Mouse (Mus musculus) CH12.LX (cell line): ENCODE measurements around the gene Lhx2. TPM values are rescaled to one million over a fixed set of nuclear protein-coding genes. Genes with fewer than 3 reads are reported as not detected.
A peak's percentile ranks its signal among the peaks of the same experiment; 100 is the strongest.

Experiments used
- DNase-seq: peaks from one replicate; pipeline ENCODE4 v3.0.0-alpha.2; 2013; ENCODE audit errors: extremely low read depth
- H3K27ac ChIP-seq: 2 replicates; pipeline ENCODE4 v1.5.1; 2012; ENCODE audit warnings: low read depth, mild to moderate bottlenecking, control low read depth, moderate library complexity; ENCODE audit not compliant: insufficient read depth
- H3K27me3 ChIP-seq: replicated peaks from 2 replicates; pipeline ENCODE3; 2012; ENCODE audit warnings: inconsistent platforms
- H3K36me3 ChIP-seq, 2 experiments: replicated peaks in 1 of 2; 2 replicates each; pipeline versions ENCODE3 to v1.6.1; 2012; ENCODE audit warnings: inconsistent platforms in 1 of 2, low read length in 1 of 2, mild to moderate bottlenecking in 1 of 2, mixed read lengths in 1 of 2, moderate library complexity in 1 of 2; ENCODE audit not compliant: control insufficient read depth in 1 of 2, insufficient read depth in 1 of 2
- H3K4me1 ChIP-seq, 2 experiments: 2 replicates each; pipeline ENCODE4 v1.6.1; 2012; ENCODE audit warnings: inconsistent platforms in 1 of 2, moderate library complexity in 1 of 2; ENCODE audit not compliant: insufficient read depth in 2 of 2, control insufficient read depth in 1 of 2
- H3K4me2 ChIP-seq: 2 replicates; pipeline ENCODE4 v1.6.1; 2012; ENCODE audit warnings: low read depth, mild to moderate bottlenecking, control low read depth; ENCODE audit not compliant: poor library complexity, insufficient read depth, severe bottlenecking
- H3K4me3 ChIP-seq, 3 experiments: fragments of 150-350 bp in 1 of 3; sonication (generic) in 1 of 3; replicated peaks in 1 of 3; 2 replicates each; pipeline versions ENCODE3 to v1.5.1; 2011 to 2012; ENCODE audit warnings: low read depth in 2 of 3, low read length in 2 of 3, mild to moderate bottlenecking in 2 of 3, moderate library complexity in 2 of 3, control low read depth in 1 of 3, improper control_type of control experiment in 1 of 3, inconsistent platforms in 1 of 3, mixed read lengths in 1 of 3; ENCODE audit not compliant: poor library complexity in 1 of 3
- H3K79me2 ChIP-seq: replicated peaks from 2 replicates; pipeline ENCODE4 v1.6.1; 2012; ENCODE audit warnings: mild to moderate bottlenecking, moderate library complexity; ENCODE audit not compliant: control insufficient read depth, poor library complexity, insufficient read depth, severe bottlenecking; ENCODE audit errors: extremely low read depth
- H3K9ac ChIP-seq: 2 replicates; pipeline ENCODE4 v1.6.1; 2012; ENCODE audit warnings: low read depth, mild to moderate bottlenecking, control low read depth, moderate library complexity; ENCODE audit not compliant: insufficient read depth
- H3K9me3 ChIP-seq: replicated peaks from 2 replicates; pipeline ENCODE3; 2012; ENCODE audit warnings: low read length, inconsistent platforms, mixed read lengths
- BHLHE40 ChIP-seq: IDR thresholded peaks from 2 replicates; pipeline ENCODE4 v1.6.1; 2011; ENCODE audit warnings: mild to moderate bottlenecking, low read depth, low read length, improper control_type of control experiment
- E2F4 ChIP-seq: IDR thresholded peaks from 2 replicates; pipeline ENCODE4 v1.6.1; 2011; ENCODE audit warnings: low read depth, low read length, improper control_type of control experiment; ENCODE audit not compliant: insufficient replicate concordance
- ELF1 ChIP-seq: IDR thresholded peaks from 2 replicates; pipeline ENCODE4 v1.6.1; 2014; ENCODE audit warnings: low read depth, mild to moderate bottlenecking, inconsistent platforms, low read length, improper control_type of control experiment
- GABPA ChIP-seq: IDR thresholded peaks from 2 replicates; pipeline ENCODE4 v1.6.1; 2012; ENCODE audit warnings: low read depth, low read length, improper control_type of control experiment, inconsistent platforms; ENCODE audit not compliant: insufficient replicate concordance
- HCFC1 ChIP-seq: IDR thresholded peaks from 2 replicates; pipeline ENCODE4 v1.6.1; 2012; ENCODE audit warnings: low read depth, mild to moderate bottlenecking, inconsistent platforms, low read length, improper control_type of control experiment
- JUN ChIP-seq: IDR thresholded peaks from 2 replicates; pipeline ENCODE4 v1.6.1; 2011; ENCODE audit warnings: low read depth, mild to moderate bottlenecking, low read length, improper control_type of control experiment, moderate library complexity; ENCODE audit not compliant: insufficient read depth
- JUND ChIP-seq: conservative IDR thresholded peaks from 2 replicates; pipeline ENCODE4 v1.6.1; 2011; ENCODE audit warnings: low read depth, low read length, improper control_type of control experiment
- KAT2A ChIP-seq: IDR thresholded peaks from 2 replicates; pipeline ENCODE4 v1.6.1; 2012; ENCODE audit warnings: low read length, improper control_type of control experiment, inconsistent platforms; ENCODE audit not compliant: insufficient replicate concordance
- MAX ChIP-seq: IDR thresholded peaks from 2 replicates; pipeline ENCODE4 v1.6.1; 2011; ENCODE audit warnings: low read length, improper control_type of control experiment
- MXI1 ChIP-seq: IDR thresholded peaks from 2 replicates; pipeline ENCODE4 v1.6.1; 2011; ENCODE audit warnings: mild to moderate bottlenecking, low read depth, low read length, improper control_type of control experiment
- MYC ChIP-seq: IDR thresholded peaks from 2 replicates; pipeline ENCODE4 v1.6.1; 2011; ENCODE audit warnings: low read depth, mild to moderate bottlenecking, improper control_type of control experiment, low read length
- NRF1 ChIP-seq: IDR thresholded peaks from 2 replicates; pipeline ENCODE4 v1.6.1; 2014; ENCODE audit warnings: low read depth, mild to moderate bottlenecking, inconsistent platforms, low read length, improper control_type of control experiment, moderate library complexity
- PAX5 ChIP-seq: IDR thresholded peaks from 2 replicates; pipeline ENCODE4 v1.6.1; 2012; ENCODE audit warnings: low read length, inconsistent platforms, mixed read lengths
- POLR2A ChIP-seq: IDR thresholded peaks from 2 replicates; pipeline ENCODE4 v1.6.1; 2011; ENCODE audit warnings: low read depth, mild to moderate bottlenecking, improper control_type of control experiment, low read length
- POLR2AphosphoS2 ChIP-seq: IDR thresholded peaks from 2 replicates; pipeline ENCODE4 v1.6.1; 2011; ENCODE audit warnings: low read depth, low read length, improper control_type of control experiment
- RAD21 ChIP-seq: IDR thresholded peaks from 2 replicates; pipeline ENCODE4 v1.6.1; 2011; ENCODE audit warnings: low read depth, mild to moderate bottlenecking, low read length, improper control_type of control experiment, moderate library complexity
- SMC3 ChIP-seq: IDR thresholded peaks from 2 replicates; pipeline ENCODE4 v1.6.1; 2011; ENCODE audit warnings: low read depth, low read length, improper control_type of control experiment
- TCF12 ChIP-seq: IDR thresholded peaks from 2 replicates; pipeline ENCODE4 v1.6.1; 2014; ENCODE audit warnings: low read depth, mild to moderate bottlenecking, inconsistent platforms, low read length, improper control_type of control experiment
- UBTF ChIP-seq: IDR thresholded peaks from 2 replicates; pipeline ENCODE4 v1.6.1; 2012; ENCODE audit warnings: low read depth, mild to moderate bottlenecking, inconsistent platforms, low read length, improper control_type of control experiment, moderate library complexity
- USF1 ChIP-seq: IDR thresholded peaks from 2 replicates; pipeline ENCODE4 v1.6.1; 2014; ENCODE audit warnings: low read depth, mild to moderate bottlenecking, inconsistent platforms, low read length, improper control_type of control experiment
- USF2 ChIP-seq: conservative IDR thresholded peaks from 2 replicates; pipeline ENCODE4 v1.6.1; 2011; ENCODE audit warnings: low read depth, low read length, improper control_type of control experiment
- ZC3H11A ChIP-seq: IDR thresholded peaks from 2 replicates; pipeline ENCODE4 v1.6.1; 2012; ENCODE audit warnings: low read depth, mild to moderate bottlenecking, inconsistent platforms, low read length, improper control_type of control experiment
- ZKSCAN1 ChIP-seq: IDR thresholded peaks from 2 replicates; pipeline ENCODE4 v1.6.1; 2012; ENCODE audit warnings: low read depth, inconsistent platforms, low read length, improper control_type of control experiment, borderline replicate concordance
- ZMIZ1 ChIP-seq: IDR thresholded peaks from 2 replicates; pipeline ENCODE4 v1.6.1; 2012; ENCODE audit warnings: low read depth, mild to moderate bottlenecking, inconsistent platforms, low read length, improper control_type of control experiment
- ZNF384 ChIP-seq: IDR thresholded peaks from 2 replicates; pipeline ENCODE4 v1.6.1; 2012; ENCODE audit warnings: low read depth, low read length, improper control_type of control experiment, inconsistent platforms
- dilution Hi-C: fragments of 300-500 bp; cut with MboI; formaldehyde crosslinking; loops from 2 replicates; pipeline ENCODE4 v1.14.3; 2020; ENCODE audit warnings: low sequenced_read_pairs; ENCODE audit not compliant: extremely low pct_unique_long_range_greater_than_20kb, extremely low pct_ligation_motif_present
- in situ Hi-C: fragments of 300-500 bp; cut with MboI; formaldehyde crosslinking; loops from 3 replicates; pipeline ENCODE4 v1.14.3; 2019; ENCODE audit warnings: low sequenced_read_pairs, low pct_ligation_motif_present, low pct_unique_long_range_greater_than_20kb, mixed read lengths
- polyA plus RNA-seq: library from polyadenylated mRNA; unstranded; fragments of >175 nt; gene quantifications from 2 replicates; pipeline ENCODE4 v1.2.1, GENCODE M21; 2012; ENCODE audit warnings: low read depth; ENCODE audit not compliant: insufficient read length
- total RNA-seq, 2 experiments: library from RNA; depleted of rRNA; stranded (reverse); fragments of 300-350 nt in 1 of 2; fragments of >200 nt in 1 of 2; gene quantifications; 2 replicates each; pipeline ENCODE4 v1.2.3; 2012 to 2014

Lhx2 gene
- total and polyA plus RNA-seq, 3 experiments, result 0.24 to 0.47 (median 0.34) TPM

GRCm38 (mm10) chr2:38344727-38345126 is 5.6 kb downstream of the Lhx2 start:
- Histone ChIP-seq H3K9me3 (peaks cover under 1% of the 10 kb centered on the region), H3K4me1 (peaks cover 0 to 2% of the 10 kb centered on the region in 2 experiments; a peak in 2 of 4 replicates), H3K27ac (no peak overlapping the region), H3K79me2 (no peaks in the 10 kb centered on the region), H3K9ac (no peak overlapping the region), H3K4me3 (no peak overlapping the region), H3K27me3 (peaks cover 6% of the 10 kb centered on the region), H3K4me2 (no peak overlapping the region), H3K36me3 (no peaks in the 10 kb centered on the region)
- TF ChIP-seq RAD21 (no peak), UBTF (no peak), BHLHE40 (no peak), POLR2AphosphoS2 (no peak)
- no peak for DNase-seq
- in situ Hi-C loops, result no loop called here
- dilution Hi-C loops, result no loop called here

- H3K36me3 ChIP-seq, result no peaks in the 10 kb centered on the region
Observed at GRCm38 (mm10) chr2:38346417-38346816, 7.3 kb downstream of the Lhx2 start.

GRCm38 (mm10) chr2:38346881-38347764 is 8.0 kb downstream of the Lhx2 start:
- peaks cover 0 to 2% of the 10 kb centered on the region in 2 experiments; a peak in 2 of 4 replicates for H3K4me1 ChIP-seq
- in situ Hi-C loops, result no loop called here
- H3K9me3 ChIP-seq, result peaks cover 19% of the 10 kb centered on the region
- no peaks in the 10 kb centered on the region for H3K36me3 ChIP-seq
- no peak overlapping the region for H3K4me3 ChIP-seq
- dilution Hi-C loops, result no loop called here
- peak overlapping the region; percentile 79 for H3K4me2 ChIP-seq
- DNase-seq, result no peak
- no peak overlapping the region for H3K27ac ChIP-seq
- H3K27me3 ChIP-seq, result peaks cover 2% of the 10 kb centered on the region
- H3K79me2 ChIP-seq, result no peaks in the 10 kb centered on the region
- no peak overlapping the region for H3K9ac ChIP-seq
- no peak for TF ChIP-seq JUN
- TF ChIP-seq POLR2AphosphoS2, result no peak
- no peak for TF ChIP-seq KAT2A
- TF ChIP-seq ZKSCAN1, result no peak
- no peak for TF ChIP-seq UBTF
- TF ChIP-seq ZC3H11A, result no peak
- TF ChIP-seq MXI1, result no peak
- no peak for TF ChIP-seq SMC3
- no peak for TF ChIP-seq TCF12
- TF ChIP-seq JUND, result no peak
- no peak for TF ChIP-seq USF2
- no peak for TF ChIP-seq MAX
- TF ChIP-seq POLR2A, result no peak
- TF ChIP-seq MYC, result no peak
- TF ChIP-seq ZMIZ1, result no peak
- no peak for TF ChIP-seq USF1
- TF ChIP-seq NRF1, result no peak
- TF ChIP-seq ELF1, result no peak
- no peak for TF ChIP-seq ZNF384

More at GRCm38 (mm10) chr2:38346417-38346816, 7.3 kb downstream of the Lhx2 start:
- H3K9ac ChIP-seq, result no peak overlapping the region
- in situ Hi-C loops, result no loop called here
- peaks cover 12% of the 10 kb centered on the region for H3K9me3 ChIP-seq
- dilution Hi-C loops, result no loop called here
- no peak overlapping the region for H3K4me2 ChIP-seq
- H3K4me1 ChIP-seq, result peaks cover 0 to 2% of the 10 kb centered on the region in 2 experiments; a peak in 2 of 4 replicates
- H3K4me3 ChIP-seq, result no peak overlapping the region
- no peaks in the 10 kb centered on the region for H3K79me2 ChIP-seq
- TF ChIP-seq GABPA (no peak), ZKSCAN1 (no peak), PAX5 (no peak), HCFC1 (no peak), NRF1 (no peak), ZMIZ1 (no peak), KAT2A (no peak), E2F4 (no peak)
- TF ChIP-seq, all 38 proteins: peak for 0
- no peak for DNase-seq
- Histone ChIP-seq H3K27ac (no peak overlapping the region), H3K27me3 (peaks cover 2% of the 10 kb centered on the region)
